7 mouse cellular contexts compared by ENCODE assay signal in the genomic region with DNA sequence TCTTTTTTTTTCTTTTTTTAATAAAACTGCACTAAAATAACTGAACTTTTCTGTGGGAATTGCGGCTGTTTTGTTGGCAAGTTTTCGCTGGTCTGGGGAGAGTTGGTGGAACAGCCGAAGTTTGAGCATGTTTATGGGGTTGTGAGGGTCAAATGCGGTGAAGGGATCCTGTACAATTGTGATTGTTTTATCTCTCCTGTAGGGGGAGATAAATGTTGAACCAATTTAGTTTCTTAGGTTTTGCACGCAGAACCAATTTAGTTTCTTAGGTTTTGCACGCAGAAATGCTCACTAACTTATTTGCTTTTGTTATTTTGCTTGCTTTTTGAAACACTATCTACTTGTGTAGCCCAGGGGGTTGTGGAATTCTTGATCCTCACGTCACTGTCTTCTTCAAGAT. TPM values are rescaled to one million over a fixed set of nuclear protein-coding genes. Genes with fewer than 3 reads are reported as not detected.
DNase-seq lines count a peak whose midpoint lies in the region; ATAC-seq and TF ChIP-seq lines count a peak whose summit lies in the region.

No protein-coding gene starts in this region.

- peak overlapping the region; percentile 90 for H3K4me2 ChIP-seq in heart, postnatal 0 days (ENCODE audit: low read depth, low read length)
- peak overlapping the region; percentile 99 for H3K4me2 ChIP-seq in liver, embryonic 15.5 days

- WGBS in heart, postnatal 0 days: 8% methylated on average over 7 of the region's 7 CpGs
- 7% methylated on average over 7 of the region's 7 CpGs for WGBS in liver, embryonic 15.5 days (ENCODE audit: insufficient replicate concordance)
- WGBS in small intestine, adult 2 months: 4% methylated on average over 7 of the region's 7 CpGs

- peak; percentile 18; the same call in 1 of the 2 replicates for TF ChIP-seq CTCF in heart, postnatal 0 days (IDR thresholded peaks at IDR 0.05; ENCODE audit: low read depth)
- no peak for TF ChIP-seq CTCF in small intestine, adult 2 months (IDR thresholded peaks at IDR 0.05; ENCODE audit: extremely low read depth, insufficient read length, insufficient replicate concordance, low read depth, low read length)

- DNase-seq in thymus, postnatal 0 days (ENCODE audit: low spot score): peak; percentile 42
- DNase-seq in thymus, adult 18-20 months: no peak
- DNase-seq in c-Kit-positive CD71-positive TER-119-negative erythroid progenitor cells, embryonic 14.5 days (ENCODE audit: low read depth): peak; percentile 49
- DNase-seq in heart, postnatal 0 days (ENCODE audit: low spot score): no peak
- DNase-seq in left cerebral cortex, postnatal 10 days (ENCODE audit: extremely low spot score in 1 of 2, low spot score in 2 of 2): no peak

- no peaks in the 10 kb centered on the region for H3K9me3 ChIP-seq in heart, postnatal 0 days (replicated peaks; ENCODE audit: control insufficient read depth, low read length)
- no peaks in the 10 kb centered on the region for H3K9me3 ChIP-seq in liver, embryonic 15.5 days (replicated peaks)

- no peak for ATAC-seq in heart, postnatal 0 days (ENCODE audit: insufficient read depth, low read depth)
- ATAC-seq in liver, embryonic 15.5 days (ENCODE audit: insufficient read depth): no peak

- TF ChIP-seq EP300 in heart, postnatal 0 days (IDR thresholded peaks at IDR 0.05; ENCODE audit: low read depth): no peak

- no peaks in the 10 kb centered on the region for H3K36me3 ChIP-seq in heart, postnatal 0 days (replicated peaks; ENCODE audit: control insufficient read depth, insufficient read depth, low read length)
- H3K36me3 ChIP-seq in liver, embryonic 15.5 days (replicated peaks): no peaks in the 10 kb centered on the region
- no peaks in the 10 kb centered on the region for H3K36me3 ChIP-seq in small intestine, adult 2 months (ENCODE audit: control insufficient read depth, insufficient read depth, low read length)

- no peak for TF ChIP-seq POLR2A in small intestine, adult 2 months (IDR thresholded peaks at IDR 0.05; ENCODE audit: low read depth, low read length)

- peak overlapping the region; percentile 88 for H3K9ac ChIP-seq in heart, postnatal 0 days (replicated peaks; ENCODE audit: low read depth, low read length)
- H3K9ac ChIP-seq in liver, embryonic 15.5 days: peak overlapping the region; percentile 93

- intact Hi-C loops in left cerebral cortex, postnatal 10 days (cut with DNase I): no loop called here

- peak overlapping the region; percentile 92 for H3K27ac ChIP-seq in heart, postnatal 0 days (ENCODE audit: low read depth)
- no peak overlapping the region; the same call in 1 of the 2 replicates for H3K27ac ChIP-seq in liver, embryonic 15.5 days (replicated peaks)
- H3K27ac ChIP-seq in small intestine, adult 2 months (ENCODE audit: insufficient read depth, low read depth, low read length): peak overlapping the region; percentile 73; the same call in 1 of the 2 replicates

- H3K27me3 ChIP-seq in heart, postnatal 0 days (ENCODE audit: control insufficient read depth, insufficient read depth, low read length): no peaks in the 10 kb centered on the region
- peaks cover 11% of the 10 kb centered on the region for H3K27me3 ChIP-seq in liver, embryonic 15.5 days
- no peaks in the 10 kb centered on the region for H3K27me3 ChIP-seq in small intestine, adult 2 months (ENCODE audit: control insufficient read depth, insufficient read depth, low read length)

- peak overlapping the region; percentile 73 for H3K4me3 ChIP-seq in heart, postnatal 0 days (ENCODE audit: low read depth, low read length)
- H3K4me3 ChIP-seq in liver, embryonic 15.5 days (replicated peaks): peak overlapping the region; percentile 95
- peak overlapping the region; percentile 85 for H3K4me3 ChIP-seq in small intestine, adult 2 months (ENCODE audit: low read depth, low read length)

- peaks cover 4% of the 10 kb centered on the region; the same call in 1 of the 2 replicates for H3K4me1 ChIP-seq in heart, postnatal 0 days (ENCODE audit: control insufficient read depth, insufficient read depth)
- H3K4me1 ChIP-seq in liver, embryonic 15.5 days (replicated peaks): peaks cover 33% of the 10 kb centered on the region
- H3K4me1 ChIP-seq in small intestine, adult 2 months (ENCODE audit: control insufficient read depth, insufficient read depth, insufficient read length, low read length): peaks cover 8% of the 10 kb centered on the region; the same call in 1 of the 2 replicates

RNA-seq across cellular contexts. Expression of a gene that starts 1.7 kb away (rescaled TPM):
- polyA plus RNA-seq in thymus, postnatal 0 days (2015; fragmentation: Nextera tagmentation; extraction: Ambion mirVana): 5.7 and 8.5 TPM in 2 replicates
- total RNA-seq in heart, postnatal 0 days (2014; rRNA removed; ENCODE audit: low replicate concordance): 20.7 and 37.9 TPM in 2 replicates
- polyA plus RNA-seq in heart, postnatal 0 days (2015; fragmentation: Nextera tagmentation; extraction: Ambion mirVana): 33.2 and 35.4 TPM in 2 replicates
- polyA plus RNA-seq in liver, embryonic 15.5 days (2015; fragmentation: Nextera tagmentation; extraction: Ambion mirVana): 6.5 and 7.1 TPM in 2 replicates
- polyA plus RNA-seq in small intestine, adult 2 months (2012; rRNA removed): 12.0 and 46.5 TPM in 2 replicates
- 10 to 100 TPM; 23.9 to 24.5 TPM for total RNA-seq in left cerebral cortex, postnatal 10 days (2021)

RNA-seq across cellular contexts. Expression of a gene that starts 49.0 kb away (rescaled TPM):
- polyA plus RNA-seq in thymus, postnatal 0 days (2015; fragmentation: Nextera tagmentation; extraction: Ambion mirVana): 0.05 and 0.17 TPM in 2 replicates
- not detected in 2 replicates for total RNA-seq in heart, postnatal 0 days (2014; rRNA removed; ENCODE audit: low replicate concordance)
- 0.11 TPM in 2 replicates for polyA plus RNA-seq in heart, postnatal 0 days (2015; fragmentation: Nextera tagmentation; extraction: Ambion mirVana)
- 0.08 TPM in 1 of 2 replicates, not detected in the other for polyA plus RNA-seq in liver, embryonic 15.5 days (2015; fragmentation: Nextera tagmentation; extraction: Ambion mirVana)
- polyA plus RNA-seq in small intestine, adult 2 months (2012; rRNA removed): not detected in 2 replicates
- total RNA-seq in left cerebral cortex, postnatal 10 days (2021): under 1 TPM; 0.17 to 0.24 TPM

Comparison
In these comparisons a context has a peak if more than half of its experiments do, and no peak if none do; other contexts are left out.
1. DNase-seq: peak in thymus, postnatal 0 days (single experiment) and c-Kit-positive CD71-positive TER-119-negative erythroid progenitor cells, embryonic 14.5 days (single experiment); none in thymus, adult 18-20 months (0 of 2), heart, postnatal 0 days (single experiment) and left cerebral cortex, postnatal 10 days (0 of 2).
2. Peak in every context shown above with its lines, with median percentiles within 50 percentile points of each other: H3K4me3 ChIP-seq.